Mouse (Mus musculus): ENCODE results near the gene Nr1i2.

DNA sequence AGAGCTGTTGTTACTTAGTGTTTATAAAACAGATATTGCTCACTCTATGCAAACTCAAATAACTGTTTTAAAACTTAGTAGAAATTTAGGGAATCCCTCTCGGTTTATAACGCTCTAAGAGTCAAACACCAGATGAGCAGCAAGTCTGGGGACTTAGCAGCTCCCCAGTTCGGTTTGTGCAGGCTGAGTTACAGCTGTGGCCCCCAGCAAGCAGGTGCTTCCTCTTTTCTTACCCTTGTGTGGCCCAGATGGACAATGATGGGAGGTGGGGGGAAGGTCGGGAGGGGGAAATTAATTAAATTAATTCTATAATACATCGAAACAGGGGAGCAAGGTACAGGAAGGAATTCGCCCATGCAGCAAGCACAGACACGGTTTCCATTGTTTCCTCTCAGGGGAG is 13.0 kb upstream of the Nr1i2 start:
- TF ChIP-seq CTCF (conservative IDR thresholded peaks at IDR 0.05; ENCODE audit: insufficient read depth, insufficient read length, low read depth, low read length) (no peak), POLR2A (IDR thresholded peaks at IDR 0.05; ENCODE audit: low read depth, low read length) (no peak)
